Comparison of ENCODE assay signal across 13 mouse cellular contexts in genomic region chr6:30883491-30883890, GRCm38 (mm10). TPM values are rescaled to one million over a fixed set of nuclear protein-coding genes. Genes with fewer than 3 reads are reported as not detected.
A peak's percentile ranks its signal among the peaks of the same experiment; 100 is the strongest.
DNase-seq lines count a peak whose midpoint lies in the region; ATAC-seq and TF ChIP-seq lines count a peak whose summit lies in the region.
"Had no signal": no experiment of that assay in that cellular context is flagged by ENCODE, and none has a peak within 500 bp of the region (broad histone marks: within the 10 kb centered on the region; RNA-seq: fewer than 3 reads in every experiment).

No protein-coding gene starts in this region.

- no peaks in the 10 kb centered on the region for H3K36me3 ChIP-seq in lung, postnatal 0 days (ENCODE audit: insufficient read depth, low read length)
- H3K36me3 ChIP-seq in kidney, embryonic 14.5 days (ENCODE audit: control insufficient read depth, insufficient read depth, low read length) = peaks cover 22% of the 10 kb centered on the region; the same call in 1 of the 2 replicates

- TF ChIP-seq EP300 in lung, postnatal 0 days (IDR thresholded peaks at IDR 0.05) = no peak

- peak; percentile 3 to 7 for DNase-seq in gastrocnemius, adult 8-10 months (ENCODE audit: low spot score in 2 of 2)
- no peak for DNase-seq in gastrocnemius, postnatal 10 days
- DNase-seq in brain, adult 2 months (ENCODE audit: low read depth, low spot score) = peak; percentile 85
- DNase-seq in cerebellum, postnatal 10 days = peak; percentile 75 to 80
- DNase-seq in lung, postnatal 0 days (ENCODE audit: low spot score) = peak; percentile 86
- no peak for DNase-seq in spleen, postnatal 4 days (ENCODE audit: low spot score in 2 of 2)
- DNase-seq in ovary, postnatal 10 days (ENCODE audit: low spot score) = no peak
- DNase-seq: kidney, postnatal 14 days; retina, postnatal 1 day had no signal

- no peak overlapping the region for H3K9ac ChIP-seq in lung, postnatal 0 days (replicated peaks; ENCODE audit: low read depth)
- no peak overlapping the region for H3K9ac ChIP-seq in kidney, embryonic 14.5 days (ENCODE audit: low read depth, low read length)
- H3K9ac ChIP-seq: stomach, embryonic 15.5 days had no signal

- TF ChIP-seq CTCF in lung, postnatal 0 days (IDR thresholded peaks at IDR 0.05) = no peak

- H3K4me3 ChIP-seq in lung, postnatal 0 days (ENCODE audit: low read depth, low read length) = no peak overlapping the region
- H3K4me3 ChIP-seq in kidney, embryonic 14.5 days (ENCODE audit: low read length) = no peak overlapping the region
- H3K4me3 ChIP-seq: stomach, embryonic 15.5 days had no signal

- H3K9me3 ChIP-seq in lung, postnatal 0 days (ENCODE audit: low read length) = no peaks in the 10 kb centered on the region
- H3K9me3 ChIP-seq in kidney, embryonic 14.5 days (ENCODE audit: control insufficient read depth, low read length) = no peaks in the 10 kb centered on the region
- H3K9me3 ChIP-seq: stomach, embryonic 15.5 days had no signal

- no peaks in the 10 kb centered on the region for H3K4me1 ChIP-seq in lung, postnatal 0 days (ENCODE audit: insufficient read depth, low read depth, low read length)
- H3K4me1 ChIP-seq in kidney, embryonic 14.5 days (ENCODE audit: control insufficient read depth, insufficient read depth, low read length) = no peaks in the 10 kb centered on the region
- H3K4me1 ChIP-seq: stomach, embryonic 15.5 days had no signal

- no peak overlapping the region for H3K27ac ChIP-seq in lung, postnatal 0 days (ENCODE audit: low read length)
- no peak overlapping the region for H3K27ac ChIP-seq in kidney, embryonic 14.5 days (ENCODE audit: low read depth, low read length)
- H3K27ac ChIP-seq: stomach, embryonic 15.5 days had no signal

- no peak overlapping the region for H3K4me2 ChIP-seq in lung, postnatal 0 days (replicated peaks; ENCODE audit: low read depth, low read length)
- H3K4me2 ChIP-seq in kidney, embryonic 14.5 days (replicated peaks; ENCODE audit: low read depth, low read length) = no peak overlapping the region
- H3K4me2 ChIP-seq: heart, embryonic 11.5 days; stomach, embryonic 15.5 days had no signal

- WGBS in lung, postnatal 0 days = 44% methylated on average over 4 of the region's 4 CpGs
- WGBS in kidney, embryonic 14.5 days = 93% methylated on average over 4 of the region's 4 CpGs

- no peaks in the 10 kb centered on the region for H3K27me3 ChIP-seq in lung, postnatal 0 days (replicated peaks; ENCODE audit: insufficient read depth, low read length)
- H3K27me3 ChIP-seq in kidney, embryonic 14.5 days (ENCODE audit: control insufficient read depth, insufficient read depth, low read length) = no peaks in the 10 kb centered on the region
- H3K27me3 ChIP-seq: stomach, embryonic 15.5 days had no signal

- peak; percentile 78 for ATAC-seq in lung, postnatal 0 days
- ATAC-seq in kidney, embryonic 14.5 days (ENCODE audit: low FRiP score, low TSS enrichment) = no peak

RNA-seq across cellular contexts. Expression of gene Copg2, which starts 13.1 kb away (rescaled TPM):
- total RNA-seq in gastrocnemius, adult 8-10 months (2022) = 10 to 100 TPM; 13.0 to 14.5 (median 13.4) TPM
- total RNA-seq in gastrocnemius, postnatal 10 days (2021) = 10 to 100 TPM; 31.0 to 32.3 TPM
- polyA plus RNA-seq in lung, postnatal 0 days (2015; fragmentation: Nextera tagmentation; extraction: Ambion mirVana) = 15.9 and 19.8 TPM in 2 replicates
- polyA plus RNA-seq in kidney, embryonic 14.5 days (2014; fragmentation: Nextera tagmentation; extraction: Ambion mirVana) = 30.1 and 32.3 TPM in 2 replicates

RNA-seq across cellular contexts. Expression of gene Tsga13, which starts 31.9 kb away (rescaled TPM):
- not detected for total RNA-seq in gastrocnemius, adult 8-10 months (2022)
- under 1 TPM; 0.21 to 0.77 TPM for total RNA-seq in gastrocnemius, postnatal 10 days (2021)
- 0.15 and 0.20 TPM in 2 replicates for polyA plus RNA-seq in lung, postnatal 0 days (2015; fragmentation: Nextera tagmentation; extraction: Ambion mirVana)
- 0.38 and 1.3 TPM in 2 replicates for polyA plus RNA-seq in kidney, embryonic 14.5 days (2014; fragmentation: Nextera tagmentation; extraction: Ambion mirVana)
- polyA plus RNA-seq: liver, embryonic 16.5 days had no signal

Comparison
In these comparisons a context has a peak if more than half of its experiments do, and no peak if none do; other contexts are left out.
1. DNase-seq: peak in gastrocnemius, adult 8-10 months (2 of 2), brain, adult 2 months (single experiment), cerebellum, postnatal 10 days (2 of 2) and lung, postnatal 0 days (single experiment); none in gastrocnemius, postnatal 10 days (single experiment), spleen, postnatal 4 days (0 of 2) and ovary, postnatal 10 days (single experiment).